ENCODE assay signal across 11 mouse cellular contexts in genomic region chr2:91462196-91462595, GRCm38 (mm10). TPM values are rescaled to one million over a fixed set of nuclear protein-coding genes. Genes with fewer than 3 reads are reported as not detected.
DNase-seq lines count a peak whose midpoint lies in the region; ATAC-seq and TF ChIP-seq lines count a peak whose summit lies in the region.
"Had no signal": no experiment of that assay in that cellular context is flagged by ENCODE, and none has a peak within 500 bp of the region (broad histone marks: within the 10 kb centered on the region; RNA-seq: fewer than 3 reads in every experiment).

No protein-coding gene starts in this region.

- WGBS in lung, embryonic 14.5 days, result 9% methylated on average over 2 of the region's 2 CpGs
- 3% methylated on average over 2 of the region's 2 CpGs for WGBS in forebrain, embryonic 13.5 days
- WGBS in limb, embryonic 12.5 days, result 2% methylated on average over 2 of the region's 2 CpGs

- H3K27ac ChIP-seq in lung, embryonic 14.5 days (ENCODE audit: low read depth), result peak overlapping the region; percentile 48; the same call in 1 of the 2 replicates
- H3K27ac ChIP-seq in forebrain, embryonic 13.5 days, result peak overlapping the region; percentile 69
- H3K27ac ChIP-seq in limb, embryonic 12.5 days, result peak overlapping the region; percentile 43
- H3K27ac ChIP-seq: liver, embryonic 14.5 days had no signal

- peaks cover 27% of the 10 kb centered on the region for H3K4me1 ChIP-seq in lung, embryonic 14.5 days (ENCODE audit: insufficient read depth)
- peaks cover 56% of the 10 kb centered on the region for H3K4me1 ChIP-seq in forebrain, embryonic 13.5 days
- peaks cover 34% of the 10 kb centered on the region for H3K4me1 ChIP-seq in limb, embryonic 12.5 days (replicated peaks)

- no peak for DNase-seq in lung, embryonic 14.5 days
- DNase-seq in lung, adult 18-20 months, result no peak
- DNase-seq in retina, postnatal 1 day, result peak; percentile 26
- no peak for DNase-seq in layer of hippocampus, postnatal 36 days
- DNase-seq in urinary bladder, adult 2 months (ENCODE audit: low spot score), result no peak
- no peak for DNase-seq in adrenal gland, postnatal 36 days
- DNase-seq: kidney, adult 18-20 months; thymus, postnatal 25 days had no signal

- peak overlapping the region; percentile 22; the same call in 1 of the 2 replicates for H3K9ac ChIP-seq in lung, embryonic 14.5 days
- H3K9ac ChIP-seq in forebrain, embryonic 13.5 days, result peak overlapping the region; percentile 63
- peak overlapping the region; percentile 31; the same call in 1 of the 2 replicates for H3K9ac ChIP-seq in limb, embryonic 12.5 days (replicated peaks)
- H3K9ac ChIP-seq: liver, embryonic 14.5 days had no signal

- H3K4me3 ChIP-seq in lung, embryonic 14.5 days (ENCODE audit: low read depth, low read length), result no peak overlapping the region
- H3K4me3 ChIP-seq in forebrain, embryonic 13.5 days, result peak overlapping the region; percentile 24
- H3K4me3 ChIP-seq in limb, embryonic 12.5 days (replicated peaks), result 0 out of 2 replicates have a peak overlapping the region, but pooled peaks have one; percentile 2

- no peaks in the 10 kb centered on the region for H3K9me3 ChIP-seq in lung, embryonic 14.5 days (ENCODE audit: low read depth, low read length)
- H3K9me3 ChIP-seq in forebrain, embryonic 13.5 days (replicated peaks), result peaks cover 5% of the 10 kb centered on the region
- no peaks in the 10 kb centered on the region for H3K9me3 ChIP-seq in limb, embryonic 12.5 days

- H3K36me3 ChIP-seq in lung, embryonic 14.5 days (ENCODE audit: insufficient read depth), result no peaks in the 10 kb centered on the region
- peaks cover 5% of the 10 kb centered on the region; the same call in 1 of the 2 replicates for H3K36me3 ChIP-seq in forebrain, embryonic 13.5 days (ENCODE audit: poor library complexity, severe bottlenecking)
- H3K36me3 ChIP-seq in limb, embryonic 12.5 days, result 0 out of 2 replicates have a peak, but pooled peaks cover 2% of the 10 kb centered on the region

- H3K4me2 ChIP-seq in lung, embryonic 14.5 days, result 0 out of 2 replicates have a peak overlapping the region, but pooled peaks have one; percentile 25
- peak overlapping the region; percentile 55 for H3K4me2 ChIP-seq in forebrain, embryonic 13.5 days
- peak overlapping the region; percentile 42 for H3K4me2 ChIP-seq in limb, embryonic 12.5 days

- H3K27me3 ChIP-seq in lung, embryonic 14.5 days (ENCODE audit: insufficient read depth, low read length), result no peaks in the 10 kb centered on the region
- H3K27me3 ChIP-seq in forebrain, embryonic 13.5 days, result 0 out of 2 replicates have a peak, but pooled peaks cover 9% of the 10 kb centered on the region
- H3K27me3 ChIP-seq in limb, embryonic 12.5 days, result no peaks in the 10 kb centered on the region

- ATAC-seq in lung, embryonic 14.5 days (ENCODE audit: insufficient read depth), result no peak
- ATAC-seq in forebrain, embryonic 13.5 days, result no peak
- no peak for ATAC-seq in limb, embryonic 12.5 days (ENCODE audit: insufficient number of reproducible peaks, insufficient read depth, low FRiP score, low TSS enrichment, low read depth)

- no peak for TF ChIP-seq CTCF in lung, embryonic 14.5 days (IDR thresholded peaks at IDR 0.05; ENCODE audit: low read depth)

RNA-seq across cellular contexts. Expression of gene Lrp4, which starts 4.9 kb away (rescaled TPM):
- polyA plus RNA-seq in lung, embryonic 14.5 days (2014; fragmentation: Nextera tagmentation; extraction: Ambion mirVana), result 7.6 TPM in 2 replicates
- polyA plus RNA-seq in forebrain, embryonic 13.5 days (2015; fragmentation: Nextera tagmentation; extraction: Ambion mirVana), result 10.3 and 11.3 TPM in 2 replicates
- polyA plus RNA-seq in limb, embryonic 12.5 days (2016; fragmentation: Nextera tagmentation; extraction: Ambion mirVana), result 6.2 and 7.2 TPM in 2 replicates
- 10 to 100 TPM; 29.6 to 36.7 TPM for total RNA-seq in layer of hippocampus, postnatal 36 days (2021)
- 4.4 and 5.8 TPM in 2 replicates for polyA plus RNA-seq in urinary bladder, adult 2 months (2012; rRNA removed)
- 1 to 10 TPM; 4.3 to 4.8 TPM for total RNA-seq in adrenal gland, postnatal 36 days (2021)

RNA-seq across cellular contexts. Expression of gene 1110051M20Rik, which starts 17.7 kb away (rescaled TPM):
- 73.3 and 73.4 TPM in 2 replicates for polyA plus RNA-seq in lung, embryonic 14.5 days (2014; fragmentation: Nextera tagmentation; extraction: Ambion mirVana)
- polyA plus RNA-seq in forebrain, embryonic 13.5 days (2015; fragmentation: Nextera tagmentation; extraction: Ambion mirVana), result 137 and 149 TPM in 2 replicates
- 70.2 and 81.5 TPM in 2 replicates for polyA plus RNA-seq in limb, embryonic 12.5 days (2016; fragmentation: Nextera tagmentation; extraction: Ambion mirVana)
- total RNA-seq in layer of hippocampus, postnatal 36 days (2021), result 100 to 1,000 TPM; 121 to 130 TPM
- polyA plus RNA-seq in urinary bladder, adult 2 months (2012; rRNA removed), result 21.0 and 25.7 TPM in 2 replicates
- total RNA-seq in adrenal gland, postnatal 36 days (2021), result 10 to 100 TPM; 19.3 TPM
